Mouse (Mus musculus): Measurements from ENCODE around the gene Scn7a. TPM values are rescaled to one million over a fixed set of nuclear protein-coding genes. Genes with fewer than 3 reads are reported as not detected.

Scn7a gene
- total RNA-seq (2021): 1 to 10 TPM; 8.9 to 10.0 TPM
- long read RNA-seq, experiment 1, partial matches to known transcripts: 0 of 4 reads
- long read RNA-seq, experiment 1, other reads (novel, unspliced or antisense): 4 of 4 reads
- long read RNA-seq, experiment 2, partial matches to known transcripts: 0 of 3 reads
- long read RNA-seq, experiment 2, other reads (novel, unspliced or antisense): 3 of 3 reads

GRCm38 (mm10) chr2:66784765-66785164 is at the start of gene Scn7a:
Scn7a (minus strand) TSS chr2:66784914.
- DNase-seq: peak; percentile 62 to 71

- DNase-seq: no peak
Measured at GRCm38 (mm10) chr2:66827729-66828128, 43.0 kb upstream of the Scn7a start.

GRCm38 (mm10) chr2:66819862-66820559 is 35.3 kb upstream of the Scn7a start:
- no peak for DNase-seq

- DNase-seq: peak in 1 of 2 experiments; percentile 61
Measured at GRCm38 (mm10) chr2:66799676-66800249, 15.0 kb upstream of the Scn7a start.

GRCm38 (mm10) chr2:66797493-66797892 is 12.8 kb upstream of the Scn7a start:
- peak; percentile 58 to 73 for DNase-seq

- no peak for DNase-seq
Measured at GRCm38 (mm10) chr2:66791629-66792028, 6.9 kb upstream of the Scn7a start.

- peak; percentile 83 to 87 for DNase-seq
Measured at GRCm38 (mm10) chr2:66780884-66781283, 3.8 kb downstream of the Scn7a start.

GRCm38 (mm10) chr2:66767980-66768379 is 16.7 kb downstream of the Scn7a start:
- no peak for DNase-seq

- no peak for DNase-seq
Measured at GRCm38 (mm10) chr2:66765170-66765569, 19.5 kb downstream of the Scn7a start.

GRCm38 (mm10) chr2:66762905-66763304 is 21.8 kb downstream of the Scn7a start:
- DNase-seq: peak in 1 of 2 experiments; percentile 24

GRCm38 (mm10) chr2:66728002-66728401 is 56.7 kb downstream of the Scn7a start:
- DNase-seq: no peak

GRCm38 (mm10) chr2:66727585-66727974 is 57.1 kb downstream of the Scn7a start:
- DNase-seq: no peak

- DNase-seq: no peak
Measured at GRCm38 (mm10) chr2:66726878-66727584, 57.7 kb downstream of the Scn7a start.

GRCm38 (mm10) chr2:66712071-66712470 is 72.6 kb downstream of the Scn7a start:
- peak; percentile 2 to 36 for DNase-seq

GRCm38 (mm10) chr2:66692300-66692699 is 92.4 kb downstream of the Scn7a start:
- no peak for DNase-seq

GRCm38 (mm10) chr2:66661988-66662387 is 122.7 kb downstream of the Scn7a start:
- no peak for DNase-seq

GRCm38 (mm10) chr2:66656430-66656829 is 128.3 kb downstream of the Scn7a start:
- no peak for DNase-seq

- DNase-seq: peak in 1 of 2 experiments; percentile 0
Measured at GRCm38 (mm10) chr2:66655431-66655830, 129.3 kb downstream of the Scn7a start.

- peak in 1 of 2 experiments; percentile 12 for DNase-seq
Measured at GRCm38 (mm10) chr2:66644384-66644783, 140.3 kb downstream of the Scn7a start.

- no peak for DNase-seq
Measured at GRCm38 (mm10) chr2:66634580-66635359, 149.9 kb downstream of the Scn7a start, which contains the start of gene Scn9a. Scn9a (minus strand) TSS chr2:66634962.

GRCm38 (mm10) chr2:66632728-66633127 is 152.0 kb downstream of the Scn7a start:
- no peak for DNase-seq
